Mouse (Mus musculus): ENCODE measurements around the gene Gm8334.
"Not testable (repeated sequence)": the region's sequence is repeated elsewhere in the genome, so short reads cannot be mapped to it uniquely, and the experiment has no call there.

Gene Gm8334

GRCm38 (mm10) chrX:148615053-148615452, at the start of gene Gm8334:
Gene Gm8334, minus strand, starts transcription at chrX:148615153.
- DNase-seq (ENCODE audit: low read depth) = not testable (repeated sequence)

GRCm38 (mm10) chrX:148663298-148663697, 48.3 kb upstream of the Gm8334 start, which contains the start of gene Gm15127:
Gene Gm15127, plus strand, starts transcription at chrX:148663598.
- not testable (repeated sequence) for DNase-seq (ENCODE audit: low read depth)
